Mouse (Mus musculus): ENCODE measurements at regions not wholly inside any gene's neighbourhood (a gene's known extent, or its start where the extent isn't known, plus 50 kb on each side); places are given as distances from the start of the nearest gene placed in this dataset.

GRCm38 (mm10) chr2:137233936-137234335 is 117.5 kb upstream of the Jag1 start:
- no peak for TF ChIP-seq HCFC1 (IDR thresholded peaks at IDR 0.05; ENCODE audit: borderline replicate concordance, insufficient read depth, low read length)
- no peak for TF ChIP-seq ZC3H11A (IDR thresholded peaks at IDR 0.05; ENCODE audit: borderline replicate concordance, low read depth, low read length)
- TF ChIP-seq MAFK (IDR thresholded peaks at IDR 0.05; ENCODE audit: insufficient read depth, low read depth, low read length): no peak
- TF ChIP-seq CHD2 (IDR thresholded peaks at IDR 0.05; ENCODE audit: low read depth, low read length): no peak

Data from ES-E14 (cell line).